Mouse (Mus musculus): Measurements from ENCODE around the gene Rnf217.

The Rnf217 gene

GRCm38 (mm10) chr10:31609066-31609961, at the start of gene Rnf217:
Gene Rnf217 (minus strand): TSS chr10:31609184.
- DNase-seq (ENCODE audit: low read depth in 2 of 2, low spot score in 2 of 2), result no peak

GRCm38 (mm10) chr10:31647270-31647669, 38.3 kb upstream of the Rnf217 start:
- no peak for DNase-seq (ENCODE audit: low read depth in 2 of 2, low spot score in 2 of 2)

DNA sequence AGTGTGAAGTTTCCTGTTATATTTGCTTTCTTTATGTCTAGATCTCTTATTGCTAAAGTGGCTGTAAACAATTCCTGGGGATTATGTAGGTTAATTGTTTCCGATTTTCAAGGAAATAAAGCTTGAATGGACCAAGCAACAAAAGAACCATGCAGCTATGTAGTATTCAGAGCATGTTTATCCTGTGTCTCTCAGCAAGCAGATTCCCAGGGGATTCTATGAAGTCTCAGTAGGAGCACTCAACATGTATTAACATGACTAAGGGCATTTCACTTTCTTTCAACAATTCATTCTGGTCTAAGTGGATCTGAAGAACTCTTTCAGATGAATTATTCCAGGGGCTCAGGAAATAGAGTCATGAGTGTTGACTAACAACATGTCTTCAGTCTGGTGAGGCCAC, 37.1 kb upstream of the Rnf217 start:
- DNase-seq (ENCODE audit: low read depth in 2 of 2, low spot score in 2 of 2), result no peak

DNA sequence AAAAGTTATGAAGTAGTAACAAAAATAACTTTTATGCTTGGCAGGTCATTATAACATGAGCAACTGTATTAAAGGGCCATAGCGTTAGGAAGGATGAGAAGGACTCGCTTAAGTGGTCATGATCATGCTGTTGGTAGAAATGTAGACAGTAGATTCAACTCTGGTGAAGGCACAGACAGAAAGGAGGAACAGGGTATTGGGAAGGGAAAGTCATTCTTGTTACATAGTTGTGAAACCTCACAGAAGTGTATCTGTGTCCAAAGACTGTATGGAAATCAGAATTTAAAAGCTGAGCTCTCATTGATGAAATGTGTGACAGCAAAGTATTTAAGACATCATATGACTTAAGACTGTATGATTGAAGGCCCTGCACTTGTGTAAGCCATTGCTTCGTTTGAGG, 26.1 kb upstream of the Rnf217 start:
- DNase-seq (ENCODE audit: low read depth in 2 of 2, low spot score in 2 of 2), result no peak

DNA sequence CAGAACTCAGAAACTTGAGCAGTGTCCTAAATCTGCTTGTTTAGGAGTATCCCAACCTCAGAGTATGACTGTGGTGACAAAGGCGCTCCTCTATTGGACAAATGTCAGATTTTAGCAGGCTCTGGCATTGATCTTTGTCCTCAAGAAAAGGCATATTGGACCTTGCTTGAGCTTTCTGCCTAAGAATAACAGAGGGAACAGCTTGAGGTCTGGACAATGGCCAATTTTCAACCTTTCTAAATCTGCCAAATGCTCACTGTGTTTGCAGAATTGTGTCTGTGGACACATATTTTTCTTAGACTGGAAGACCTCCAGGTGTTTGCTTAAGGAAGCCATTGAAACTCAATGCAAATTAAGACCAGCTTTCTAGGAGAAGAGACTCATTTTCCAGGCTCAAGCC, 23.0 kb upstream of the Rnf217 start:
- DNase-seq (ENCODE audit: low read depth in 2 of 2, low spot score in 2 of 2), result no peak

GRCm38 (mm10) chr10:31615355-31615754, 6.4 kb upstream of the Rnf217 start:
- DNase-seq (ENCODE audit: low read depth in 2 of 2, low spot score in 2 of 2), result no peak

DNA sequence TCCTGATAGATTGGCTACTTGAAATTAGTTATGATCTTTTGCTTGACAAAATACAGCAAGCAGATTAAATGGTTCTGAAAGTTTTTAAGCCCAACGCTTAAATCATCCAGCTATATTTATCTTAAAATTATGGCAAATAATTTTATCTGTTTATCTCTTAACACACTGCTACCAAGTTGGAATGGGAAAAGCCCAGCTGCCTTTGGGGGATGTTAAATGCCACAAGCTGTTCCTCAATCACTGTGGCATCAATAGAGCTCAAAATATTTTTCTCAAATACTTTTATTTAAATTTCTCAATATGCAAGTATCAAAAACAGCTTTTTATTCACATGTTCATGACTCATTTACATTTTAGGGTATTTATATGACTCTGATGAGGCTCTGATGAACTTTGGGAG, 5.1 kb upstream of the Rnf217 start:
- DNase-seq (ENCODE audit: low read depth in 2 of 2, low spot score in 2 of 2), result no peak

GRCm38 (mm10) chr10:31608441-31609065, 431 bp downstream of the Rnf217 start:
- no peak for DNase-seq (ENCODE audit: low read depth in 2 of 2, low spot score in 2 of 2)

GRCm38 (mm10) chr10:31606981-31607867, 1.8 kb downstream of the Rnf217 start:
- DNase-seq (ENCODE audit: low read depth in 2 of 2, low spot score in 2 of 2), result no peak

GRCm38 (mm10) chr10:31603855-31604254, 5.1 kb downstream of the Rnf217 start:
- no peak for DNase-seq (ENCODE audit: low read depth in 2 of 2, low spot score in 2 of 2)

DNA sequence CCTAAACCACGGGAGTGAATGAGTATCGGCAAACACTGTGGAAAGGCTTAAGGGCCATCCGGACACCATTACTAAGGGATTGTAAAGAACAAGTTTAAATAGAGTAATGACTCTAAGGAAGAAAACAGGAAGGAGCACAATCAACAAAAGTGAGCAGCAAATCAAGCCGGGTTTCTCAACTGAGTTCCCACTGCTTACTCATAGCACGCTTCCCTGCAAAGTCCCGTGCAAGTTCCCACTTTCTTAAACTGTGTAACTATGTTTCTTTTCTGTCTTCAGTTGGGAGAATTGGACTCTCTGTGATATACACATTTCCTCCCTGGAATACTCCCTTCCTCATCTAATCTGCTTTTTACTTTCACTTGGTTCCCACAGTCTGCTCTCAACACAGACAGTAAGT, 8.9 kb downstream of the Rnf217 start:
- DNase-seq (ENCODE audit: low read depth in 2 of 2, low spot score in 2 of 2), result no peak

DNA sequence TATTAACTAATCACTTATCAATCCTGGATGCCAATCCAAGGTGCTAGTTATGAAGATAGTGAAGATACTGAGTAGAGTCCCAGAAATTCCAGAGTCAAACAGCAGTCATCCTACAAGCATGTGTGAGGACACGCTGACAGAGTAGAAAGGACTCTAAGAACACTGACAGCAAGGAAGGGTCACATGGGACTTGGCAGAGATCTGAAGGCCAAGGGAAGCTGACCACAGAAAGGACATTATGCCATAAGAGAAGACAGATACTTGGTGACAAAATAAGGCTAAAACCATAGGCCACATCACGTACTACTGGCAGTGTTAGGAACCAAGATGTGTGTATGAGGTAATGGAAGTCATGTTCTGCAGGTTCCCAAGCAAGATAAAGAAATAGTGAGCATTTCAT, 11.1 kb downstream of the Rnf217 start:
- no peak for DNase-seq (ENCODE audit: low read depth in 2 of 2, low spot score in 2 of 2)

GRCm38 (mm10) chr10:31596804-31597203, 12.2 kb downstream of the Rnf217 start:
- DNase-seq (ENCODE audit: low read depth in 2 of 2, low spot score in 2 of 2), result no peak

GRCm38 (mm10) chr10:31595326-31595725, 13.7 kb downstream of the Rnf217 start:
- DNase-seq (ENCODE audit: low read depth in 2 of 2, low spot score in 2 of 2), result no peak

DNA sequence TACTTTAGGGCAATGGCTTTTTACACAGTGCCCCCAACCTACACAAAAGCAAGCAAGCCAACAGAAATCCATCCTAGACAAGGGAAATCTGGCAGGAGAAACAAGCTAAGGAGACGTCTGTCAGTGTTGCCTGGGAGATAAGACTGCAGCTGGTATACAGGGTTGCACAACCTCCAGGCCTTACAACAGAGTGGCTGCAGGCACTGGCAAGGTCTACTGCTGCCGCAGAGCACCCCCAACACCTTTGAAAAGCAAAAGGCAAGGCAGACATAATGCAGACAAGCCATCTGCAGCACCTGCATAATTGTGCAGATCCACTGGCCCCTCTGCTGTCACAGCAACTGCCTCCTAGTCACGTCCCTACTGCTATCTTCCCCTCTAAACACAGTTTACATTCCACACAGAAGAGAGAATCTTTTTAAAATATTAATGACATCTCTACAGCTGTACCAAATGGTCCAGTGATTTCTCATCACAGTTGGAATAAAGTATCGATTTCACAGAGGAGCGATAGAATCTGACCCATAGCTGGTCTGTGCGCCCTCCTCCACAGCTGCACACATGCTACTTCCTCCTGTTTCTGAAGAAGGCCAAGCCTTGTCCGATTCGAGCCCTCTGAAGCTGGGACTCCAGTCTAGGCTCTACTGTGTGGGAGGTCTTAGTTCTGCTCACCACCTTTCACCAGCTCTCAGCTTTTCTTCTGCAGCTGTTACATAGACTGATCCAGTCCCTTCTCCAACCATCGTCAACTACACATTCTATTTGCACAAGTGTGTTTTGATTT, 16.1 kb downstream of the Rnf217 start:
- no peak for DNase-seq (ENCODE audit: low read depth in 2 of 2, low spot score in 2 of 2)

DNA sequence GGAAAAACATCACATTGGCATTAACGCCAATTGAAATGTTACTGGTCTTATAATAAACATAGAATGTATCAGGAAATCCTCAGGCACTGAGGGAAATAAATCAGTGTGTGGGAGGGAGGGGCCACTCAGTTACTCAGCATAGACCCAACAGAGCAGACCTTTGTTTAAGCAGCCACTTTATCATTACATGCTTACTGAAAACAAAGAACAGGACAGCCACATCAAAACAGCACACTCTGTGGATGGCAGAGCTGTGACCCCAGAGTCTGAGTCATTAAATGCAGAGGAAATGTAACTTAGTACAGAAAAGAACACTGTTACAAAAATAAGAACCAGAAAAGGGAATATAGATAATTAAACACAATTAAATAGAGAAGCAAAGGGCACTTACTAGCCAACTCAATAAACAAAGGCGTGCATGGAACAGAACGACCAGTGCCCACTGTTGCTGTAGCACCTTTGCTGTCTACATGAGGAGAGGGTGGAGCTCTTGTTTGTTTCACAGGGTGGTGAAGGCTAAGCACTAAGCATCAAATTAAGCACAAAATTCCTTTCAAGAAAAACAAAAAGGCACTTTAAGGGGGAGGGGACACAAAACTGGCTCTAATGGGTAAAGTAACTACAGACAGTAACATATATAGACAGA, 16.8 kb downstream of the Rnf217 start:
- DNase-seq (ENCODE audit: low read depth in 2 of 2, low spot score in 2 of 2), result no peak

DNA sequence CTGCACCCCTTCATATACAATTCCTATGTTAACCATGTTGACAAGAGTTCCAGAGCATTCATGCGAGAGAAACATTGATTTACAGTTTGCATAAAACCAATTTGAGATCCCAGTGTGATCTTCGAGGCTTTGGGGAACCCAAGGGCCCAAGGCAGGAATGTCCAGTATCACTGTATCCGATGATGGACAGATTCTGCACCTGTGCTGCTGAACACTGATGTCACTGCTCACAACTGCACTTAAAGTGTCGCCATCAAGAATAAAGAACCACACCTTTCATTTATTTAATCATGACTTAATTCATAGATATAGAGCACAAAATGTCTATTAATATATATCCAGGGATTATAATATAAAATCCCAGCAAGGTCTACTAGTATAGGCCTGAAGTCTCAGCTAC, 28.3 kb downstream of the Rnf217 start:
- no peak for DNase-seq (ENCODE audit: low read depth in 2 of 2, low spot score in 2 of 2)

GRCm38 (mm10) chr10:31580073-31580472, 28.9 kb downstream of the Rnf217 start:
- DNase-seq (ENCODE audit: low read depth in 2 of 2, low spot score in 2 of 2), result no peak

- DNase-seq (ENCODE audit: low read depth in 2 of 2, low spot score in 2 of 2), result no peak
Observed at GRCm38 (mm10) chr10:31573267-31573666, 35.7 kb downstream of the Rnf217 start.

DNA sequence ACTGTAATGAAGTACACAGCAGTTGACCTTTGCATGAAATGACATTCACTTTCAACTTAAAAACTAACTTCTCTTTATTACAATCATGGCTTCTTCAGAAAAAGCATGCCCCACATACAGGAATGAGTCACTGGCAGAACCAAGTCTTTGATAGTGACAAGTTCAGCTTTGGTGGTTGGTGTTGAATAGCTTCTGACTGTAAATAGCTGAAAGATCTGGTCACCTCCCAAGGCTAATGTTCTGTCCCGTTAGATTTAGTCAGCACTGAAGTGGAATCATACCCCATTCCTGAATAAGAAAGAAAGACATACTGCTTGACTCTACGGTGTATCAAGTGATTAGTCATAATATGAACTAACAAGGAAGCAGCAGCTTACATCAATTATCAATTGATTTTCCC, 51.7 kb downstream of the Rnf217 start:
- DNase-seq (ENCODE audit: low read depth in 2 of 2, low spot score in 2 of 2), result no peak

Measured in CD8-positive naive resting alpha-beta T cell, adult 2 months (primary cell).